Mouse (Mus musculus) urinary bladder, postnatal 4 days (tissue): Measurements from ENCODE around the gene Olfr313.
"Not testable (repeated sequence)": the region's sequence is repeated elsewhere in the genome, so short reads cannot be mapped to it uniquely, and the experiment has no call there.

Experiments
- DNase-seq, 2 experiments: peaks; one replicate each; pipeline ENCODE4 v3.0.0; 2021 to 2022; ENCODE audit warnings: low spot score in 2 of 2

The Olfr313 gene

DNA sequence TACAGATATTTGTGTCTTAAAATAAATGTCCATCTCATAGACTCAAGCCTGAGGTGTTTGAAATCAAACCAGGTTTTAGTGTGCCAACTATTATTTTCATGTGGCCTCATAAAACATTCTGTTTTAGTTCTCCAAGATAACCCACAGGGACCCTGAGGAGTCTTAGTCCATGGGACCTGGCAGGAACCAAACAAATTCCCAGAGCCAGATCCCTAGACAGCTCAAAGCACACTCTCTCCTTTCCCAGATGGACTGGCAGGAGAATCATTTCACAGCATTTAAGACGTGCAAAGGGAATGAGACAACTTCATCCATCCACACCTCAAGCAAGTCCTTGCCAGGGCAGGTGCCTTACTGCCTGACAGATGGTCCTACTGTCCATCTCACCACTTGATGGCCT, at the start of gene Olfr313:
Gene Olfr313 (plus strand): TSS at position 301 of the 400 bp plus-strand sequence.
- not testable (repeated sequence) for DNase-seq

DNA sequence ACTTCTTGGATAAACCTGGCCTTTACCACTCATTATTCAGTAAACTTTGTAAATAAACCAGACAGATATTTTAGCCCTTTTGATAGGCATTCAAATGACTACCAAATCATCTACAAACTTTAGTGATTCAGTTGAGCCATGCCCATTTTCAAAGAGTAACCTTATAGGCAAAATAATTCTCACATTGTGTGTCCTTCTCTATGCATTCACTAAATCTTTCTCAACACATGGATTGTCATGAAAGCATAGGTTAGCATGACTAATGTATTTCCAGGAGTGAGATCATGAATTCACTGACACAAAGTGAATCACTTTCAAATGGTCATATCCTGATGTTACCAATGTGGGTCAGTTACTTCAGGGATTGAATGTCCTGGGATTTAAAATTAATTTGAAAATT, 41.9 kb upstream of the Olfr313 start, which contains the start of gene Olfr315:
Gene Olfr315 (plus strand): TSS at position 301 of the 400 bp plus-strand sequence.
- DNase-seq: no peak

DNA sequence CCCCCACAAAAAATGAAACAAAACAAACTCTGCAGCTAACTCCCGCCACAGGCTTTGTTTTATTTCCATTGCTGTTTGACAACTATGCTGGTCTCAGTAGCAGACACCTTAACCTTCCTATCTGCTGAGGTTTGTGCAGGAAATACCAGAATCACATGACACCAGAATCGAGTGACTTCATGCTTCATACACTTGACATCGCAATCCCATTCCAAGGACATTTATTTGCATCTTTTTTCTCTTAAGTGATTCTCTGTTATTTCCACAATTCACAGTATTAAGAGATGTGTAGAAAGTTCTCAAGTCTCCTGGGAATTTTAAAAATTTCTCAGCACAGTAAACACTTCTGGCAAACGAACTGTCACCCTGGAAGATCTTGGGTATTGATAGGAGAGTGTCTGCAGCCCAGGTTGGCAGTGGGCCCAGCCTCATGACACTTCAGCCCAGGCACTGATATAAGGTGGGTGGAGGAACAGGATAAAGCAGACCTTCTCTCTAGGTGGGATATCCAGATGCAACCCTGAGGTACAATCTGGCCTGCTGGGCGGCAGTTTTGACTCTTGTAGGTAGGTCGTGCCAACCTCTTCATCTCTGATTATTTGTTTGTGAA, 32.2 kb upstream of the Olfr313 start, which contains the start of gene Olfr314:
Gene Olfr314 (plus strand): TSS at position 473 of the 610 bp plus-strand sequence.
- DNase-seq: no peak

DNA sequence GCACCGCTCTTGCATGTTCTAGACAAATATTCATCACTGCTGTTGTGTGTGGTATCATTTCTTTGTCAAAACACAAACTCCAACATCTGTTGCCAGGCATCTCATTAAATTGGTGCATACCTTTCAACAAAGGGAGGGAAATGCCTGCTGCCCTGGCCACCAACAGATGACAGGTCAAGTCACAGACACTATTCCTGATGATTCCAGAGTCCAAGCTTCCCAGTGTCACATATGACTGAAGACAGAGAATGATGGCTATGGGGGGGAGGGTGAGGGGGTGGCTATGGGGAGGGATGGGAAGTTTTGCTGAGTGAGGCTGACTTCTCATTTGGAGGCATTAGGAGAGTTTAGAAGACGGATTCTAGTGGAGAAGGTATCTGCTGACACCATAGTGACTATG, 30.6 kb upstream of the Olfr313 start:
- no peak for DNase-seq

DNA sequence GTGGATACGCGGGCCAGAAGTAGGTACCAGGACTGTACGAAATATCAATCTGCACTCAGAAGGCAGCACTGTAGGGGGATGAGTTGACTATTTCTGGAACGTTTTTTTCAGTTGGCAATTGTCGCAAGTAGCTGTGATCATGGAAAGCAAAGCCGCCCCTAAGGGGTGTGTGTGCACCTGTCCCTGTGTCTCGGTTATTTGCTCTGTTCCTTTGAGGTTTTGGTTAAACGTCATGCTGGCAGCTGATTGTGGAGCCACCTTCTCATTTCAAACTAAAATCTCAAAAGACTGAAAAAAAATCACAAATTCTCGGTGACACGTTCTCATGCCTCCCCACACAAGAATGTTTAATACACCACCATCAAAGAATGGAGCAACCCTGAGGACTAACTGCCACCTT, 27.1 kb upstream of the Olfr313 start:
- no peak for DNase-seq

DNA sequence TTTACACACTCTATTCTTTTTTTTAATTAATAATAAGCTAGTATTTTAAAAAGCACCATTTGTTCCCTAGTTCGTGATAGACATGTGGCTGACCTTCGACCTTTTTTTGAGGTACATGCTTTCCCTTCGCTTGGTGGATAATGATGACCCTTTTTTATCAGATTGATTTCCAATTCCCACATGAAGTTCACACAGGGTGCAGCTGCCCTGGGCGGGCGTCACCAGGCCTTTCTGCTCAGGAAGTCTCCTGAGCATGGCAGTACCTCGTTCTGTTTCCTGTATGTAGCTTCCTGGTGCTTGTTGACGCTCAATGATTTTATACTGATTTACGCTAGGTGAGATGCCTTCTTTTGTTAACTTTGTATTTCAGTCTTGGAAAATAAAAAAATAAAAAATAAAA, 26.5 kb upstream of the Olfr313 start:
- no peak for DNase-seq

DNA sequence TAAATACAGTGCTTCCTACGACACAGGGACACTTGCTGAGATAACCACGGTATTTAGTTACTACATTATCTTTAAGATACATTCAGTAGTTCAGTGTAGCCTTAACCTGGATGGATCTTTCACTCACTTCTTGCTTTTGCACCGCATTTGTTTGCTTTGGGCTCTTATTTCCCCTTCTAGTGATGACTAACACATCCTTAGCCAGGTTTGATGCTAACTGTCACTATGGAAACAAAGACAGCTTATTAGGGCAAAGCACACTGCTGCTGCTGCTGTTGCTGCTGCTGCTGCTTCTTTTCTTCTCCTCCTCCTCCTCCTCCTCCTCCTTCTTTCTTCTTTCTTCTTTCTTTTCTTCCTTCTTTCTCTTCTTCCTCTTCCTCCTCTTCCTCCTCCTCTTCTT, 25.3 kb upstream of the Olfr313 start:
- no peak for DNase-seq

- no peak for DNase-seq
These were observed 24.7 kb upstream of the Olfr313 start for GRCm38 (mm10) chr11:58790053-58790452.

DNA sequence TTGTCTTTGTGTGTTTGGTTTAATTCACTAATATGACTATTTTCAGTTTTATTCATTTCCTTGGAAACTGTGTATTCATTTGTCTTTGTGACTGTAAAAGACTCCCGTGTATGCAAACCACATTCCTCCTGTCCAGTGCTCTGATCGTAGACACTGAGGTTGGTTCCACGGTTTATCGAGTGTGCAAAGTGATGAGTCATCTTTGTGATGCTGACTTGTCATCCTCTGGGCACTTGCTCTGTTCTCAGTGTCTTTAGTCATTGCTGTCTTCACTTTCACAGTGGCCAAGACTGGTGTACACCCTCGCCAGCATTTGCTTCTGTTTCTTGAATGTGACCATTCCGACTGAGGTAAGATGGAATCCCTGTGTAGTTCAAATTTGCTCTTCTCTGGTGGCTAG, 24.2 kb upstream of the Olfr313 start:
- no peak for DNase-seq

- DNase-seq: no peak
These were observed 18.9 kb upstream of the Olfr313 start for GRCm38 (mm10) chr11:58795856-58796255.

DNA sequence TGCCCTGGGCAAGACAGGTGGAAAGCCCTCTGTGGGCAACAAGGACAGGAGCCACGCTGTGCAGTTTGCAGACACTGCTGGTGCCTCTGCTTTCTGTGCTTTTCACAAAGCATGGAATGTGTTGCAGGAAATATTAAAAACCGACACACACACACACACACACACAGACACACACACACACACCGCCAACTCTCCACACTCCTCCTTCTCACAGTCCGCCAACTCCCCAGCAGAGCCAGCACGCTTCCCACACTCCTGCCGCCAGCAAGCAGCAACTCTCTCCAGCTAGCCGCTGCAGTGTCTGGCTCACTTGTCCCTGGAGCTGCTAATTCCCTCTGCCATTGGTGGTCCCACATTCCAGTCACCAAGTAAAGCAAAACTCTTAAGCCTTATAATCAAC, 17.9 kb upstream of the Olfr313 start:
- no peak for DNase-seq

DNA sequence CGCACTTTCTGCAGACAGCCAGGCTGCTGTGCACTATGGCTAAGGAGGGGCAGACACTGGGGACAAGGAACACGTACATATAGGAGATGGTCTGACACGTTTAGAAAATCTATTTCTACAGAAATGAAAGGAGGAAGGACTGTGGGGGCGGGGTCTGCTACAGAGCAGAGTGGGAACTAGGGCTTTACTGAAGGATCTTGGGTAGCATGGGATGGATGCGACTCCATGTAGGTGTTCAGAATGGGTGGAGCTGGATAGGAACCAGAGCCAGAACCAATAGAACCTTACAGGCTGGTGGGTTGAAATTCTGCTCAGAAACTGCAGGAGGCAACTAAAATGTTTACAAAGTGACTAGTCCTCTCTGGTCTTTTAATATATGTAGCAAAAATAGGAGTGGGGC, 15.1 kb upstream of the Olfr313 start:
- no peak for DNase-seq

DNA sequence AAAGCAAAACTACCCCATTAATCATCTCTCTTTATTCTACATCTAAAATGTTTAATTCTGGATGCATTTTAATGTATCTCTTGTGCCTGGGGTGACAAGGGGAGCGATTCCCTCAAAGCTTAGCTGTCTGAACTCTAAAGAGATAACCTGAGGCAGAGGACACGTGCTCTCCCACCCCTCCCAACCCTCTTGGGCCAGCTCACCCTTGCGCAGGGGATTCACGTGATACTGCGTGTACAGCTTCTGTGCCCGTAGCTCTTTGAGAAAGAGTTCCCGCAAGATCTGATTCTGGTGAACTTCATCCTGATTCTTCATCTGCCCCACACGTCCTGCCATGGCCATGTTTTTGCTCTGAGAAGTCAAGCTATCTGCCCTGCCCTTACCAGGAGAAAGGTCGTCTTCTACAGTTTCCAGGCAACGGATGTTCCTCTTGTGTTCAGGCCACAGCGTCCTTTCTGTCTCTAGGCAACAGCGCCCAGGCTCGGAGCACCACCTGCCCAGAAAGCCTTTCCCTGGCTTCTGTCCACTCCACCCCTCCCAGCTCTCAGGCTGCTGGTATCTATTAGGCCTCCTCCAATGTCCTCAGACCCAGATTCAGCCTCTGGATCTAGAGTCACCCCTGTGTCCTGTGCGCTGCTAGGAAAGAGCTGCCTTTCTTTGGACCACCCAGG, 13.1 kb upstream of the Olfr313 start, which contains the start of gene Fam183b:
Gene Fam183b (minus strand): TSS at position 403 of the 671 bp plus-strand sequence.
- no peak for DNase-seq

DNA sequence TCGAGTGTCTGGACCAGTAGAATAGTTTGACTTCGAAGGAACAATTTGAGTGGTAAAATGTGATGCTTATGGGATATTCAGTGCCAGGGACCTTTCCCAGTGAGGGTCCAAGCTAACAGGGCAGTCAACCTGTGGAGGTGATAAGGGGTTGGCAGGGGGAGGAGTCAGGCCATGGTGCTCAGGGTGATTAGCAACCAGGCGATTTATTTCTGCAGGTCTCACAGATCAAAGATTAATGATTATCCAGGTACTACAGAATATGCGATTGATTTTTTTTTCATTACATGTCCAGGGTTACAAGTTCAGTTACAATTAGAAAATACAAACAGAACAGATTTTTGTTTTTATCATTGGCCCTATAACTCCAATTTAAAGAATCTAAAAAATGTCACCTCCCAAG, 10.9 kb upstream of the Olfr313 start:
- no peak for DNase-seq

DNA sequence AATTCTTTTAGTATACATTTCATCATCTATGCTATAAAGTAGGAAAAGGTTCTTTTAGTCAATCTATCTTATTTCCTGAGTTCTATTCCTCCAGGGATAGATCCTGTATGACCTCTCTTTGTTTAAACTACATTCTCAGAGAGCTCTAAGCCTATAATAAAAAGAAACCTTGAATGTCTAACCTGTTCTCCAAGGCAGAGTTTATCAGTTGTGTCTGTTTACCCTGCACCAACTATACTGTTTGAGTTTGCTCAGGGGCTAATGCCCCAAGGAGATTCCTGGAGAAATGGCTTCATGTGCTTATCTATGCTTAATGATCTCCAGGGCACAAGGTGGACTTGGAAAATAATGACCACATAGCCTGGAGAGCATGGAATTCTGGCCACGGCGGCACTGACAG, 10.4 kb upstream of the Olfr313 start:
- DNase-seq: no peak

DNA sequence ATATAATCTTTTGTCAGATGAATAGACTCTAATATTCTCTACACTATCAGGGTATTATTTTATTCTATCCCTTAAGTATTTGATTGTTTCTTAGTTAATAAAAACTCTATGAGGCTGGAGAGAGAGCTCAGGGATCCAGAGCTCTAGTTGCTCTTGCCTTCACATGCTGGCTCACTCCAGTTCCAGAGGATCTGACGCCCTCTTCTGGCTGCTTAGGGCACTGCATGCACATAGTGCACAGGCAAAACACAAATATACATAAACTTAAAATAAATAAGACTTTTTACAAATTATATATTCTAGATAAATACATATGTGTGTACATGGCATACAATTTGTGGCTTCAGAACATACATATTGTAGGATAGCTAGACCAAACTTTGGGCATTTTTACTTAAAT, 2.8 kb upstream of the Olfr313 start:
- DNase-seq: no peak

DNA sequence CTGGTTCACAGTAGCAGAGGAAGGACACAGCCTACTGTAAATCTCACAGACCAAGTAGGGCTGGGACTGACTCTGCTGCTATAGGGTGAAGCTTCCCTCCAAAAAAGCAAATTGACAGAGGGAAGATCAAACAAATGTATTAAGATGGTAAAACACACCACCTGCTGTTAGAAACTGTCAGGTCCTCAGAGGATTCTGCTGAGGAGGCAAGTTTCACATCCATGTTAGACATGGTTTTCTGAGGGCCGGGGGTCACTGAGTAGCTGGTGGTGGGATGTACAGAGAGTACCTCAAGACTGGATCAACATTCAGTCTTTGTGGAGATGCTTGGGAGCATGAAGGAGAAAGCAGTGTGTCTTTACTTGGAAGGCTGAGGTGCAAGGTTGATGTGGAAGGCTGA, 876 bp downstream of the Olfr313 start:
- no peak for DNase-seq

DNA sequence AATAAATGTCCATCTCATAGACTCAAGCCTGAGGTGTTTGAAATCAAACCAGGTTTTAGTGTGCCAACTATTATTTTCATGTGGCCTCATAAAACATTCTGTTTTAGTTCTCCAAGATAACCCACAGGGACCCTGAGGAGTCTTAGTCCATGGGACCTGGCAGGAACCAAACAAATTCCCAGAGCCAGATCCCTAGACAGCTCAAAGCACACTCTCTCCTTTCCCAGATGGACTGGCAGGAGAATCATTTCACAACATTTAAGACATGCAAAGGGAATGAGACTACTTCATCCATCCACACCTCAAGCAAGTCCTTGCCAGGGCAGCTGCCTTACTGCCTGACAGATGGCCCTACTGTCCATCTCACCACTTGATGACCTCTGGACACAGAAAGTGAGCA, 14.1 kb downstream of the Olfr313 start, which contains the start of gene Olfr312:
Gene Olfr312 (plus strand): TSS at position 301 of the 400 bp plus-strand sequence.
- DNase-seq: not testable (repeated sequence)

- no peak for DNase-seq
These were observed 15.0 kb downstream of the Olfr313 start for GRCm38 (mm10) chr11:58829764-58830163.

- not testable (repeated sequence) for DNase-seq
These were observed 17.7 kb downstream of the Olfr313 start for GRCm38 (mm10) chr11:58832541-58832940.

DNA sequence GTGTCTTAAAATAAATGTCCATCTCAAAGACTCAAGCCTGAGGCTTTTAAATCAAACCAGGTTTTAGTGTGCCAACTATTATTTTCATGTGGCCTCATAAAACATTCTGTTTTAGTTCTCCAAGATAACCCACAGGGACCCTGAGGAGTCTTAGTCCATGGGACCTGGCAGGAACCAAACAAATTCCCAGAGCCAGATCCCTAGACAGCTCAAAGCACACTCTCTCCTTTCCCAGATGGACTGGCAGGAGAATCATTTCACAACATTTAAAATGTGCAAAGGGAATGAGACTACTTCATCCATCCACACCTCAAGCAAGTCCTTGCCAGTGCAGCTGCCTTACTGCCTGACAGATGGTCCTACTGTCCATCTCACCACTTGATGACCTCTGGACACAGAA, 24.2 kb downstream of the Olfr313 start, which contains the start of gene Olfr311:
Gene Olfr311 (plus strand): TSS at position 301 of the 400 bp plus-strand sequence.
- not testable (repeated sequence) for DNase-seq

GRCm38 (mm10) chr11:58846919-58847461, 32.2 kb downstream of the Olfr313 start, which contains the start of gene Gm12258:
Gene Gm12258, plus strand, starts transcription at chr11:58847158.
- DNase-seq: peak; percentile 76 to 82

DNA sequence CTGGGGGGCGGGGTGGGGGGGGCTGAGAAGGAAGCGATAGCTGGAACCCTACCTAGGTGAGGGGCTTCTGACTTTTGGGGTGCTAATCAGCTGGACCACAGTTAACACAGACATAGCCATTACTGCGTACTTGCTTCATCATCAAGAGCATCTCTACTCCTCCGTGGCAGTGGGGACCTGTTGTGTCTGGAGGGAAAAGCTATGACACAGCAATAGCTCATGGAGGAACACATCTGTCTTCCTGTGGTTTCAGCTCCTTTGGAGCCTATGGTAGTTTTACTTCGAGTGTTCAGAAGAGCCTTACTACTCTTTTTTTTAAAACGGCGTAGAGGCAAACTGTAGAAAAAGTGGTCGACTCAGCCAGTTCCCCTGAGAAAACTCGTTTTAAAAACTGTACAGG, 32.8 kb downstream of the Olfr313 start:
- DNase-seq: no peak
